Mouse (Mus musculus) c-Kit-positive CD71-negative TER-119-negative erythroid progenitor cells, embryonic 14.5 days (primary cell): ENCODE results near the gene Xntrpc.
"Not testable (repeated sequence)": the region's sequence is repeated elsewhere in the genome, so short reads cannot be mapped to it uniquely, and the experiment has no call there.

Experiments
- DNase-seq: peaks from one replicate; pipeline ENCODE4 v3.0.0-alpha.2; 2013; ENCODE audit warnings: low read depth

The Xntrpc gene

GRCm38 (mm10) chr7:102065046-102065891 is at the start of gene Xntrpc, which contains the start of the genes Rnf121 and Xndc1:
Xntrpc (plus strand) TSS chr7:102065713.
Rnf121 (minus strand) TSS chr7:102065469.
Xndc1 (plus strand) TSS chr7:102065511.
- peak; percentile 80 for DNase-seq

GRCm38 (mm10) chr7:102016936-102017335 is 48.6 kb upstream of the Xntrpc start:
- no peak for DNase-seq

- no peak for DNase-seq
Measured at GRCm38 (mm10) chr7:102017452-102017851, 48.1 kb upstream of the Xntrpc start.

GRCm38 (mm10) chr7:102018034-102018433 is 47.5 kb upstream of the Xntrpc start:
- no peak for DNase-seq

- no peak for DNase-seq
Measured at GRCm38 (mm10) chr7:102018590-102018989, 46.9 kb upstream of the Xntrpc start, which contains the start of gene Il18bp. Il18bp (minus strand) TSS chr7:102018690.

GRCm38 (mm10) chr7:102019362-102019761 is 46.2 kb upstream of the Xntrpc start:
- no peak for DNase-seq

- not testable (repeated sequence) for DNase-seq
Measured at GRCm38 (mm10) chr7:102020934-102021333, 44.6 kb upstream of the Xntrpc start.

- DNase-seq: no peak
Measured at GRCm38 (mm10) chr7:102023821-102024220, 41.7 kb upstream of the Xntrpc start.

- DNase-seq: no peak
Measured at GRCm38 (mm10) chr7:102025187-102026119, 40.1 kb upstream of the Xntrpc start.

- no peak for DNase-seq
Measured at GRCm38 (mm10) chr7:102034904-102035303, 30.6 kb upstream of the Xntrpc start.

- DNase-seq: no peak
Measured at GRCm38 (mm10) chr7:102035534-102035933, 30.0 kb upstream of the Xntrpc start.

GRCm38 (mm10) chr7:102037318-102037717 is 28.2 kb upstream of the Xntrpc start:
- DNase-seq: no peak

GRCm38 (mm10) chr7:102042314-102042713 is 23.2 kb upstream of the Xntrpc start:
- DNase-seq: no peak

- DNase-seq: not testable (repeated sequence)
Measured at GRCm38 (mm10) chr7:102048524-102048923, 17.0 kb upstream of the Xntrpc start.

- DNase-seq: no peak
Measured at GRCm38 (mm10) chr7:102061353-102061752, 4.2 kb upstream of the Xntrpc start.

GRCm38 (mm10) chr7:102062203-102062602 is 3.3 kb upstream of the Xntrpc start:
- DNase-seq: no peak

GRCm38 (mm10) chr7:102063891-102064290 is 1.6 kb upstream of the Xntrpc start:
- no peak for DNase-seq

GRCm38 (mm10) chr7:102064655-102065045 is 863 bp upstream of the Xntrpc start:
- DNase-seq: no peak

- no peak for DNase-seq
Measured at GRCm38 (mm10) chr7:102066363-102066762, 850 bp downstream of the Xntrpc start.

GRCm38 (mm10) chr7:102076714-102077296 is 11.3 kb downstream of the Xntrpc start:
- peak; percentile 44 for DNase-seq

GRCm38 (mm10) chr7:102078517-102078916 is 13.0 kb downstream of the Xntrpc start:
- no peak for DNase-seq

GRCm38 (mm10) chr7:102080311-102080710 is 14.8 kb downstream of the Xntrpc start:
- no peak for DNase-seq
